ENCODE assay signal across 19 mouse cellular contexts in the genomic region with DNA sequence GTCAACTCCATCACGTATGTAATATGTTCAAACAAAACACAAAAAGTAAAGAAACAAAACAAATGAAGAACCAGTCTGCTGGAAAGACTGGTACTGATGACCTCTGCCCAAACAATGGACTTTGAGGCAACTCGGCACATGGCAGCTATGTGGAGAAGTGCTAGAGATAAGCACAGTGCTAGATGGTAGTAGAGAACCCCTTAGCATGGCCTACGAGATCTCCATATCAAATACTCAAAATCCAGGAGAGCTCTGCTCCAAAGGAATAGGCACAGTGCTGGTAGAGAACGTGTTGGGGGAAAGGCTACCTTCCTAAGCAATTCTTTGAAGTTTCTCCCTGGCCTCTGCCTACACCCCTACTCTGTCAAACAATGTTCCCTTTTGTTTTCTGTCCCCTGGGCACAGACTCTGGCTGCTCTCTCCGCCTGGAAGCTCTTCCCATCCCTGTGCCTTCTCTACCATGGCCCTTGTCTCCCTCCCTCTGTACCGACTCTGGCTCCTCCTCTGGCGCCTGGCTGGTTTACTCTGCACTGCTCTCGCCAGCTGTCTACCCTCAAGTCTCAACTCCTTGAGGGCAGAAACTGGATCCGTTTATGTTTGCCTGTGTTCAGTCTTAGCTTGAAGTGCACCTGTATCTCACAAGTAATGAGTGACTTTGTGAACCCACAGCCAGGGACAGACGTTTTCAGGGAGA. TPM values are rescaled to one million over a fixed set of nuclear protein-coding genes. Genes with fewer than 3 reads are reported as not detected.
A peak's percentile ranks its signal among the peaks of the same experiment; 100 is the strongest.
DNase-seq lines count a peak whose midpoint lies in the region; ATAC-seq and TF ChIP-seq lines count a peak whose summit lies in the region.
"Had no signal": no experiment of that assay in that cellular context is flagged by ENCODE, and none has a peak within 500 bp of the region (broad histone marks: within the 10 kb centered on the region; RNA-seq: fewer than 3 reads in every experiment).

No protein-coding gene starts in this region.

- 44% methylated on average over 10 of the region's 10 CpGs for WGBS in hindbrain, embryonic 10.5 days
- 47% methylated on average over 10 of the region's 10 CpGs for WGBS in hindbrain, embryonic 14.5 days
- 28% methylated on average over 10 of the region's 10 CpGs for WGBS in lung, embryonic 15.5 days
- 45% methylated on average over 10 of the region's 10 CpGs for WGBS in lung, adult 2 months
- WGBS in embryonic facial prominence, embryonic 12.5 days, result 30% methylated on average over 10 of the region's 10 CpGs
- WGBS in thymus, adult 2 months, result 79% methylated on average over 10 of the region's 10 CpGs

- no peak for TF ChIP-seq POLR2A in lung, adult 2 months (IDR thresholded peaks at IDR 0.05; ENCODE audit: borderline replicate concordance, extremely low read depth, low read depth, low read length)
- no peak for TF ChIP-seq POLR2A in thymus, adult 2 months (IDR thresholded peaks at IDR 0.05; ENCODE audit: control insufficient read depth, extremely low read depth, insufficient read depth, low read length, poor library complexity)

- H3K4me3 ChIP-seq in hindbrain, embryonic 10.5 days, result no peak overlapping the region
- no peak overlapping the region for H3K4me3 ChIP-seq in hindbrain, embryonic 14.5 days (replicated peaks; ENCODE audit: low read length)
- H3K4me3 ChIP-seq in lung, embryonic 15.5 days, result no peak overlapping the region
- H3K4me3 ChIP-seq in lung, adult 2 months (replicated peaks; ENCODE audit: extremely low read depth, low read depth, low read length), result no peak overlapping the region
- H3K4me3 ChIP-seq in embryonic facial prominence, embryonic 12.5 days, result no peak overlapping the region
- no peak overlapping the region for H3K4me3 ChIP-seq in thymus, adult 2 months (ENCODE audit: control insufficient read depth, insufficient read depth, low read length)
- H3K4me3 ChIP-seq: liver, embryonic 12.5 days; neural tube, embryonic 13.5 days had no signal

- peak; percentile 20 for DNase-seq in hindbrain, embryonic 10.5 days (ENCODE audit: low spot score)
- DNase-seq in hindbrain, embryonic 14.5 days (ENCODE audit: low spot score), result no peak
- DNase-seq in lung, adult 2 months, result no peak
- peak; percentile 25 for DNase-seq in lung, postnatal 25 days (ENCODE audit: low spot score)
- no peak for DNase-seq in thymus, adult 2 months
- DNase-seq: adrenal gland, adult 8-10 months; cerebellum, adult 18-20 months; gastrocnemius, postnatal 14 days; kidney, postnatal 14 days; layer of hippocampus, adult 9-11 months; right cerebral cortex, postnatal 25 days had no signal

- no peak overlapping the region for H3K4me2 ChIP-seq in hindbrain, embryonic 14.5 days (replicated peaks)
- H3K4me2 ChIP-seq in lung, embryonic 15.5 days, result 0 out of 2 replicates have a peak overlapping the region, but pooled peaks have one; percentile 1
- H3K4me2 ChIP-seq in embryonic facial prominence, embryonic 12.5 days (replicated peaks), result no peak overlapping the region
- H3K4me2 ChIP-seq: liver, embryonic 12.5 days; neural tube, embryonic 13.5 days had no signal

- no peaks in the 10 kb centered on the region for H3K36me3 ChIP-seq in hindbrain, embryonic 10.5 days
- no peaks in the 10 kb centered on the region for H3K36me3 ChIP-seq in hindbrain, embryonic 14.5 days (replicated peaks; ENCODE audit: control insufficient read depth, insufficient read depth)
- H3K36me3 ChIP-seq in lung, embryonic 15.5 days, result no peaks in the 10 kb centered on the region
- no peaks in the 10 kb centered on the region for H3K36me3 ChIP-seq in embryonic facial prominence, embryonic 12.5 days
- H3K36me3 ChIP-seq in thymus, adult 2 months (ENCODE audit: control insufficient read depth, insufficient read depth, low read length), result no peaks in the 10 kb centered on the region
- H3K36me3 ChIP-seq: liver, embryonic 12.5 days; neural tube, embryonic 13.5 days had no signal

- no peaks in the 10 kb centered on the region for H3K27me3 ChIP-seq in hindbrain, embryonic 10.5 days (ENCODE audit: insufficient read depth, poor library complexity, severe bottlenecking)
- H3K27me3 ChIP-seq in hindbrain, embryonic 14.5 days (ENCODE audit: control insufficient read depth, insufficient read depth, low read length), result no peaks in the 10 kb centered on the region
- H3K27me3 ChIP-seq in lung, embryonic 15.5 days, result no peaks in the 10 kb centered on the region
- no peaks in the 10 kb centered on the region for H3K27me3 ChIP-seq in embryonic facial prominence, embryonic 12.5 days
- H3K27me3 ChIP-seq in thymus, adult 2 months (ENCODE audit: control insufficient read depth, insufficient read depth, low read length), result no peaks in the 10 kb centered on the region
- H3K27me3 ChIP-seq: liver, embryonic 12.5 days; neural tube, embryonic 13.5 days had no signal

- no peak for TF ChIP-seq CTCF in lung, adult 2 months (IDR thresholded peaks at IDR 0.05; ENCODE audit: insufficient read depth, low read length)
- no peak for TF ChIP-seq CTCF in thymus, adult 2 months (IDR thresholded peaks at IDR 0.05; ENCODE audit: borderline replicate concordance, control insufficient read depth, extremely low read depth, insufficient read depth, low read length, poor library complexity)

- no peak overlapping the region for H3K9ac ChIP-seq in hindbrain, embryonic 14.5 days
- no peak overlapping the region for H3K9ac ChIP-seq in lung, embryonic 15.5 days
- no peak overlapping the region for H3K9ac ChIP-seq in embryonic facial prominence, embryonic 12.5 days
- H3K9ac ChIP-seq: liver, embryonic 12.5 days; neural tube, embryonic 13.5 days had no signal

- no peaks in the 10 kb centered on the region for H3K9me3 ChIP-seq in hindbrain, embryonic 10.5 days
- no peaks in the 10 kb centered on the region for H3K9me3 ChIP-seq in hindbrain, embryonic 14.5 days (ENCODE audit: control insufficient read depth, low read length)
- no peaks in the 10 kb centered on the region for H3K9me3 ChIP-seq in lung, embryonic 15.5 days
- H3K9me3 ChIP-seq in embryonic facial prominence, embryonic 12.5 days, result no peaks in the 10 kb centered on the region
- H3K9me3 ChIP-seq: liver, embryonic 12.5 days; neural tube, embryonic 13.5 days had no signal

- H3K4me1 ChIP-seq in hindbrain, embryonic 10.5 days (replicated peaks), result peaks cover 3% of the 10 kb centered on the region; the same call in 1 of the 2 replicates
- H3K4me1 ChIP-seq in hindbrain, embryonic 14.5 days (replicated peaks; ENCODE audit: control insufficient read depth, insufficient read depth, low read length), result no peaks in the 10 kb centered on the region
- peaks cover 13% of the 10 kb centered on the region for H3K4me1 ChIP-seq in lung, embryonic 15.5 days
- H3K4me1 ChIP-seq in lung, adult 2 months (ENCODE audit: control insufficient read depth, insufficient read depth, low read length), result peaks cover 7% of the 10 kb centered on the region
- H3K4me1 ChIP-seq in embryonic facial prominence, embryonic 12.5 days, result no peaks in the 10 kb centered on the region
- no peaks in the 10 kb centered on the region for H3K4me1 ChIP-seq in thymus, adult 2 months (replicated peaks; ENCODE audit: control insufficient read depth, insufficient read depth, low read length)
- H3K4me1 ChIP-seq: neural tube, embryonic 13.5 days had no signal

- no peak for ATAC-seq in hindbrain, embryonic 14.5 days (ENCODE audit: low FRiP score)
- ATAC-seq in lung, embryonic 15.5 days (ENCODE audit: borderline replicate concordance, extremely low read depth, low FRiP score, low TSS enrichment), result peak; percentile 85
- ATAC-seq in embryonic facial prominence, embryonic 12.5 days (ENCODE audit: insufficient number of reproducible peaks, insufficient read depth, low FRiP score, low TSS enrichment), result peak; percentile 64; the same call in 1 of the 2 replicates
- ATAC-seq: CD4-positive, CD25-positive, alpha-beta regulatory T cell, adult 4 months; liver, embryonic 12.5 days had no signal

- no peak overlapping the region for H3K27ac ChIP-seq in hindbrain, embryonic 10.5 days
- no peak overlapping the region for H3K27ac ChIP-seq in hindbrain, embryonic 14.5 days
- peak overlapping the region; percentile 49 for H3K27ac ChIP-seq in lung, embryonic 15.5 days
- H3K27ac ChIP-seq in embryonic facial prominence, embryonic 12.5 days, result no peak overlapping the region
- H3K27ac ChIP-seq in thymus, adult 2 months (ENCODE audit: control insufficient read depth, insufficient read depth, low read length), result no peak overlapping the region
- H3K27ac ChIP-seq: liver, embryonic 12.5 days; neural tube, embryonic 13.5 days had no signal

RNA-seq across cellular contexts. Expression of gene Lmod2, which starts 5.9 kb away (rescaled TPM):
- polyA plus RNA-seq in hindbrain, embryonic 10.5 days (2016; fragmentation: Nextera tagmentation; extraction: Ambion mirVana), result not detected in 2 replicates
- polyA plus RNA-seq in hindbrain, embryonic 14.5 days (2014; fragmentation: Nextera tagmentation; extraction: Ambion mirVana), result not detected in 2 replicates
- 1.0 and 1.8 TPM in 2 replicates for polyA plus RNA-seq in lung, embryonic 15.5 days (2015; fragmentation: Nextera tagmentation; extraction: Ambion mirVana)
- 2.3 and 6.4 TPM in 2 replicates for polyA plus RNA-seq in lung, adult 2 months (2012; rRNA removed)
- 0.18 TPM in 1 of 2 replicates, not detected in the other for polyA plus RNA-seq in embryonic facial prominence, embryonic 12.5 days (2016; fragmentation: Nextera tagmentation; extraction: Ambion mirVana)
- polyA plus RNA-seq in thymus, adult 2 months (2012; rRNA removed), result 0.54 and 6.4 TPM in 2 replicates
- polyA plus RNA-seq: brain, embryonic 14.5 days; CD4-positive, CD25-positive, alpha-beta regulatory T cell, adult 4 months; cortical plate, adult 2 months; frontal cortex, adult 2 months; liver, embryonic 12.5 days had no signal

Comparison
In these comparisons a context has a peak if more than half of its experiments do, and no peak if none do; other contexts are left out.
1. DNase-seq: peak in hindbrain, embryonic 10.5 days (single experiment) and lung, postnatal 25 days (single experiment); none in hindbrain, embryonic 14.5 days (single experiment), lung, adult 2 months (single experiment) and thymus, adult 2 months (single experiment).